Mouse (Mus musculus) G1E (cell line): Measurements from ENCODE around the gene Gxylt1.

ENCODE experiments used
- CTCF ChIP-seq: IDR thresholded peaks from 2 replicates; pipeline ENCODE4 v1.5.1; 2012; ENCODE audit warnings: low read depth, low read length, inconsistent platforms, mixed read lengths
- GATA1 ChIP-seq: IDR thresholded peaks from 2 replicates; pipeline ENCODE4 v1.6.1; 2012; ENCODE audit warnings: borderline replicate concordance, low read length, inconsistent platforms, mixed read lengths
- GATA2 ChIP-seq: IDR thresholded peaks from 2 replicates; pipeline ENCODE4 v1.6.1; 2012; ENCODE audit warnings: low read depth, low read length, inconsistent platforms, borderline replicate concordance
- POLR2AphosphoS5 ChIP-seq: IDR thresholded peaks from 2 replicates; pipeline ENCODE4 v1.6.1; 2012; ENCODE audit warnings: low read depth, low read length, inconsistent platforms; ENCODE audit not compliant: insufficient replicate concordance
- TAL1 ChIP-seq: conservative IDR thresholded peaks from 2 replicates; pipeline ENCODE4 v1.6.1; 2012; ENCODE audit warnings: low read depth, low read length, inconsistent platforms, mixed read lengths

- TF ChIP-seq CTCF = no peak
- no peak for TF ChIP-seq GATA1
- TF ChIP-seq POLR2AphosphoS5 = no peak
- TF ChIP-seq GATA2 = no peak
- TF ChIP-seq TAL1 = no peak
These were observed 8.4 kb upstream of the Gxylt1 start for GRCm38 (mm10) chr15:93283349-93283748.
